Mouse (Mus musculus) neural tube, embryonic 15.5 days (tissue): ENCODE results near the gene Gm20388. TPM values are rescaled to one million over a fixed set of nuclear protein-coding genes. Genes with fewer than 3 reads are reported as not detected.

ENCODE experiments used
- ATAC-seq: fragments of 200-750 bp; cut with Nextera tagmentation; 2 replicates; pipeline ENCODE4 v1.8.0; 2017; ENCODE audit warnings: mild to moderate bottlenecking, moderate TSS enrichment, moderate library complexity; ENCODE audit not compliant: low FRiP score
- H3K27ac ChIP-seq: fragments of 300-500 bp; sonication (generic); replicated peaks from 2 replicates; pipeline ENCODE4 v1.5.1; 2015; ENCODE audit warnings: mild to moderate bottlenecking, inconsistent platforms
- H3K27me3 ChIP-seq: fragments of 300-500 bp; sonication (generic); replicated peaks from 2 replicates; pipeline ENCODE4 v1.6.1; 2015; ENCODE audit warnings: inconsistent platforms
- H3K36me3 ChIP-seq: fragments of 300-500 bp; sonication (generic); 2 replicates; pipeline ENCODE4 v1.6.1; 2015; ENCODE audit warnings: inconsistent platforms
- H3K4me1 ChIP-seq: fragments of 300-500 bp; sonication (generic); 2 replicates; pipeline ENCODE4 v1.6.1; 2015; ENCODE audit warnings: inconsistent platforms
- H3K4me2 ChIP-seq: fragments of 300-500 bp; sonication (generic); 2 replicates; pipeline ENCODE4 v1.6.1; 2015; ENCODE audit warnings: inconsistent platforms, mild to moderate bottlenecking, moderate library complexity
- H3K4me3 ChIP-seq: fragments of 300-500 bp; sonication (generic); replicated peaks from 2 replicates; pipeline ENCODE4 v1.5.1; 2015; ENCODE audit warnings: mild to moderate bottlenecking, inconsistent platforms
- H3K9ac ChIP-seq: fragments of 300-500 bp; sonication (generic); replicated peaks from 2 replicates; pipeline ENCODE4 v1.6.1; 2015; ENCODE audit warnings: mild to moderate bottlenecking, inconsistent platforms
- H3K9me3 ChIP-seq: fragments of 300-500 bp; sonication (generic); replicated peaks from 2 replicates; pipeline ENCODE4 v1.6.1; 2016; ENCODE audit warnings: inconsistent platforms
- WGBS: fragments of 180-500 bp; shearing (Covaris S2); methylation state at CpG from one replicate; pipeline ENCODE4 v1.1.7; 2015; ENCODE audit warnings: mixed read lengths; 5-methylcytosine and 5-hydroxymethylcytosine counted together
- polyA plus RNA-seq: library from polyadenylated mRNA; unstranded; fragments of >200 nt; fragmentation: Nextera tagmentation; extraction: Ambion mirVana; gene quantifications from 2 replicates; pipeline ENCODE4 v1.2.1, GENCODE M21; 2015

Gm20388 gene
- polyA plus RNA-seq, 1 experiment from 2014 or later: not detected

- H3K4me1 ChIP-seq: peaks cover 40% of the 10 kb centered on the region
These were observed 1718.0 kb downstream of the Gm20388 start for GRCm38 (mm10) chr8:121628681-121629080.

GRCm38 (mm10) chr8:121631645-121632071 lies 1721.0 kb downstream of the Gm20388 start:
- no peaks in the 10 kb centered on the region for H3K27me3 ChIP-seq
- no peak overlapping the region for H3K9ac ChIP-seq
- no peak for ATAC-seq
- H3K4me3 ChIP-seq: no peak overlapping the region
- H3K27ac ChIP-seq: no peak overlapping the region
- H3K36me3 ChIP-seq: peaks cover 19% of the 10 kb centered on the region
- WGBS: 75% methylated on average over 7 of the region's 7 CpGs
- H3K4me1 ChIP-seq: peaks cover 37% of the 10 kb centered on the region
- H3K9me3 ChIP-seq: no peaks in the 10 kb centered on the region
- H3K4me2 ChIP-seq: no peak overlapping the region

More at GRCm38 (mm10) chr8:121628681-121629080, 1718.0 kb downstream of the Gm20388 start:
- no peak overlapping the region for H3K4me3 ChIP-seq
- no peak for ATAC-seq
- H3K27ac ChIP-seq: no peak overlapping the region
- peaks cover 28% of the 10 kb centered on the region for H3K36me3 ChIP-seq
- H3K9me3 ChIP-seq: no peaks in the 10 kb centered on the region
- WGBS: 96% methylated on average over 4 of the region's 4 CpGs
- no peak overlapping the region for H3K4me2 ChIP-seq
- no peak overlapping the region for H3K9ac ChIP-seq
- no peaks in the 10 kb centered on the region for H3K27me3 ChIP-seq

- no peak for ATAC-seq
- Histone ChIP-seq H3K9me3 (no peaks in the 10 kb centered on the region), H3K36me3 (peaks cover 12% of the 10 kb centered on the region), H3K9ac (no peak overlapping the region), H3K27me3 (no peaks in the 10 kb centered on the region), H3K4me2 (no peak overlapping the region), H3K27ac (no peak overlapping the region), H3K4me3 (no peak overlapping the region), H3K4me1 (peaks cover 42% of the 10 kb centered on the region)
- WGBS: 87% methylated on average over 5 of the region's 5 CpGs
These were observed 1721.8 kb downstream of the Gm20388 start for GRCm38 (mm10) chr8:121632401-121632800.

GRCm38 (mm10) chr8:121635534-121635933 lies 1724.9 kb downstream of the Gm20388 start:
- Histone ChIP-seq H3K36me3 (no peaks in the 10 kb centered on the region), H3K27ac (0 out of 2 replicates have a peak overlapping the region, but pooled peaks have one; percentile 5), H3K9ac (no peak overlapping the region), H3K4me3 (no peak overlapping the region), H3K9me3 (no peaks in the 10 kb centered on the region), H3K4me1 (peaks cover 57% of the 10 kb centered on the region), H3K27me3 (no peaks in the 10 kb centered on the region), H3K4me2 (no peak overlapping the region)
- no peak for ATAC-seq
- WGBS: 65% methylated on average over 6 of the region's 6 CpGs

- no peaks in the 10 kb centered on the region for H3K36me3 ChIP-seq
- no peak for ATAC-seq
- no peaks in the 10 kb centered on the region for H3K27me3 ChIP-seq
- 0 out of 2 replicates have a peak overlapping the region, but pooled peaks have one; percentile 5 for H3K27ac ChIP-seq
- no peak overlapping the region for H3K4me3 ChIP-seq
- WGBS: 82% methylated on average over 8 of the region's 8 CpGs
- no peak overlapping the region for H3K4me2 ChIP-seq
- H3K9me3 ChIP-seq: no peaks in the 10 kb centered on the region
- H3K9ac ChIP-seq: no peak overlapping the region
- H3K4me1 ChIP-seq: peaks cover 61% of the 10 kb centered on the region
These were observed 1725.5 kb downstream of the Gm20388 start for GRCm38 (mm10) chr8:121636180-121636579.

DNA sequence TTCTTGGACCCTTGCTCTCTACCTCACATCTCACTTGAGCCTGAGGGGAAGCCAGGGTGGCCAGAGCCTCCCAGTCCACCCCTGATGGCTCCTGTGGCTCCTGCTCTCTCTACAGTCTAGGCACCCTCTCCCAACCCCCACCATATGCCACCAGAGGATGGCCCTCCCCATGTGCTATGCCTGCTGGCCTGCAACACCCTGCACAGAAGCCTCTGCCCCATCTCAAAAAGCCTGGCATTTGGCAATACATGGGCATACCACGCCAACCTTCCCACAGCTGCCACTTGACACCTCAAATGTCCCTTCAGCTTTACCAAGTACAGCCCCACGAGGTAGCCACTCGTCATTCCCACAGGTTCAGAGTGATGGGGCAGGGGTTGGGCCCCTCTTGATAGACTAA lies 1732.2 kb downstream of the Gm20388 start:
- 73% methylated on average over 3 of the region's 3 CpGs for WGBS
- H3K4me1 ChIP-seq: peaks cover 80% of the 10 kb centered on the region
- H3K4me2 ChIP-seq: no peak overlapping the region
- no peaks in the 10 kb centered on the region for H3K27me3 ChIP-seq
- no peak overlapping the region; the same call in 1 of the 2 replicates for H3K9ac ChIP-seq
- ATAC-seq: no peak
- no peaks in the 10 kb centered on the region for H3K36me3 ChIP-seq
- no peaks in the 10 kb centered on the region for H3K9me3 ChIP-seq
- no peak overlapping the region for H3K4me3 ChIP-seq
- peak overlapping the region; percentile 7; the same call in 1 of the 2 replicates for H3K27ac ChIP-seq

- Histone ChIP-seq H3K4me2 (no peak overlapping the region), H3K4me3 (no peak overlapping the region), H3K27me3 (no peaks in the 10 kb centered on the region), H3K36me3 (no peaks in the 10 kb centered on the region), H3K27ac (peak overlapping the region; percentile 25; the same call in 1 of the 2 replicates), H3K9ac (no peak overlapping the region), H3K4me1 (peaks cover 82% of the 10 kb centered on the region), H3K9me3 (no peaks in the 10 kb centered on the region)
- WGBS: 50% methylated on average over 11 of the region's 11 CpGs
- no peak for ATAC-seq
These were observed 1732.7 kb downstream of the Gm20388 start for GRCm38 (mm10) chr8:121643384-121643783.

DNA sequence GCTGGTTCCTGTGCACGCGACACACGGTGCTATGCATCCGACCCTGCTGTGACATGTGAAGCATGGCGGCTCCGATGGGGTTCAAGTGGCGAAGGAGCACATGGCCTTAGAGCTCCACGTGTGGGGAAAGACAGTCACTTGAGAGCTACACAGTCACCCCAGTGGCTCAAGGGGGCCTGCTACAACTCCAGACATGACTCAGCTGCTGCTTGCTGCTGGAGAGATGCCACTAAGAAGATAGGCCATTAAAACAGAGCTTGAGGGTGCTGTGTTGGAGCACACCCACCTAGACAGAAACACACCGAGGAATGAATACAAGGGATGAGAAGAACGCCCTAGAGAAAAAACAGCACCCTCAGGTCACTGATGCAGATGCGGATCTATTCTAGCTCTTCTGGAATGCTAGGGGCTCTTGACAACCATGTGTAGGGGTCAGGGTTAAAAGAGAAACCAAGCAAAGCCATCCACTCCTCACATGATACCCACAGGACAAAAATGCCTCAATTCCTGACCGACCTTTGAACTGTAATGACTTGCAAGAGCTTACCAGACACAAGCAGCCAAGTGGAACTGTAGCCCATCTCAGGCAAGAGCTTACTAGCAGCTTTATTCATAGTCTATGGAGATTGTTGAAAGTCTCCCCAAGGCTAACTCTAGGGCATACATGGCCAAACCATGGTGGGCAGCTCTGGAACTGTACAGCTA lies 1737.0 kb downstream of the Gm20388 start:
- Histone ChIP-seq H3K9me3 (no peaks in the 10 kb centered on the region), H3K27me3 (no peaks in the 10 kb centered on the region), H3K4me2 (peak overlapping the region; percentile 90), H3K4me1 (peaks cover 90% of the 10 kb centered on the region), H3K9ac (no peak overlapping the region), H3K4me3 (0 out of 2 replicates have a peak overlapping the region, but pooled peaks have one; percentile 85), H3K36me3 (no peaks in the 10 kb centered on the region), H3K27ac (no peak overlapping the region)
- ATAC-seq: no peak
- WGBS: 71% methylated on average over 12 of the region's 12 CpGs

- H3K27ac ChIP-seq: no peak overlapping the region
- H3K4me3 ChIP-seq: peak overlapping the region; percentile 85
- no peaks in the 10 kb centered on the region for H3K9me3 ChIP-seq
- H3K27me3 ChIP-seq: no peaks in the 10 kb centered on the region
- H3K9ac ChIP-seq: peak overlapping the region; percentile 24
- H3K4me2 ChIP-seq: peak overlapping the region; percentile 90
- WGBS: 49% methylated on average over 16 of the region's 16 CpGs
- ATAC-seq: no peak
- peaks cover 84% of the 10 kb centered on the region for H3K4me1 ChIP-seq
- no peaks in the 10 kb centered on the region for H3K36me3 ChIP-seq
These were observed 1737.8 kb downstream of the Gm20388 start for GRCm38 (mm10) chr8:121648451-121648850.

- 76% methylated on average over 5 of the region's 5 CpGs for WGBS
- Histone ChIP-seq H3K27ac (no peak overlapping the region), H3K4me1 (peaks cover 84% of the 10 kb centered on the region), H3K36me3 (no peaks in the 10 kb centered on the region), H3K4me2 (peak overlapping the region; percentile 90), H3K9me3 (no peaks in the 10 kb centered on the region), H3K4me3 (peak overlapping the region; percentile 85), H3K27me3 (no peaks in the 10 kb centered on the region), H3K9ac (peak overlapping the region; percentile 74)
- no peak for ATAC-seq
These were observed 1738.8 kb downstream of the Gm20388 start for GRCm38 (mm10) chr8:121649423-121649822.

GRCm38 (mm10) chr8:121649904-121650303 lies 1739.3 kb downstream of the Gm20388 start:
- WGBS: 21% methylated on average over 10 of the region's 10 CpGs
- peak overlapping the region; percentile 74 for H3K9ac ChIP-seq
- no peak overlapping the region for H3K27ac ChIP-seq
- no peaks in the 10 kb centered on the region for H3K27me3 ChIP-seq
- H3K4me2 ChIP-seq: peak overlapping the region; percentile 90
- no peaks in the 10 kb centered on the region for H3K36me3 ChIP-seq
- H3K9me3 ChIP-seq: no peaks in the 10 kb centered on the region
- ATAC-seq: no peak
- H3K4me3 ChIP-seq: peak overlapping the region; percentile 85
- peaks cover 84% of the 10 kb centered on the region for H3K4me1 ChIP-seq
